Mouse (Mus musculus) G1E (cell line): ENCODE measurements around the gene Lzts2. TPM values are rescaled to one million over a fixed set of nuclear protein-coding genes. Genes with fewer than 3 reads are reported as not detected.

Experiments used
- ATAC-seq: 2 replicates; pipeline ENCODE4 v1.8.0; 2016; ENCODE audit warnings: mild to moderate bottlenecking; ENCODE audit not compliant: insufficient number of reproducible peaks, poor library complexity, low FRiP score, severe bottlenecking; ENCODE audit errors: extremely low read depth
- DNase-seq: peaks from one replicate; pipeline ENCODE4 v3.0.0; 2012; ENCODE audit warnings: low spot score
- H3K27me3 ChIP-seq: 2 replicates; pipeline ENCODE4 v1.6.1; 2012; ENCODE audit warnings: mild to moderate bottlenecking, low read length, inconsistent platforms; ENCODE audit not compliant: insufficient read depth
- H3K36me3 ChIP-seq: replicated peaks from 2 replicates; pipeline ENCODE3; 2012; ENCODE audit warnings: mild to moderate bottlenecking, inconsistent platforms
- H3K4me1 ChIP-seq: 2 replicates; pipeline ENCODE4 v1.6.1; 2012; ENCODE audit warnings: low read depth, low read length, inconsistent platforms, mixed read lengths; ENCODE audit not compliant: insufficient read depth
- H3K4me3 ChIP-seq: 2 replicates; pipeline ENCODE4 v1.5.1; 2012; ENCODE audit warnings: low read depth, mild to moderate bottlenecking, inconsistent platforms, low read length, moderate library complexity, mixed read lengths
- H3K9me3 ChIP-seq: replicated peaks from 2 replicates; pipeline ENCODE4 v1.6.1; 2012; ENCODE audit warnings: inconsistent platforms
- CTCF ChIP-seq: IDR thresholded peaks from 2 replicates; pipeline ENCODE4 v1.5.1; 2012; ENCODE audit warnings: low read depth, low read length, inconsistent platforms, mixed read lengths
- GATA1 ChIP-seq: IDR thresholded peaks from 2 replicates; pipeline ENCODE4 v1.6.1; 2012; ENCODE audit warnings: borderline replicate concordance, low read length, inconsistent platforms, mixed read lengths
- GATA2 ChIP-seq: IDR thresholded peaks from 2 replicates; pipeline ENCODE4 v1.6.1; 2012; ENCODE audit warnings: low read depth, low read length, inconsistent platforms, borderline replicate concordance
- POLR2AphosphoS5 ChIP-seq: IDR thresholded peaks from 2 replicates; pipeline ENCODE4 v1.6.1; 2012; ENCODE audit warnings: low read depth, low read length, inconsistent platforms; ENCODE audit not compliant: insufficient replicate concordance
- TAL1 ChIP-seq: conservative IDR thresholded peaks from 2 replicates; pipeline ENCODE4 v1.6.1; 2012; ENCODE audit warnings: low read depth, low read length, inconsistent platforms, mixed read lengths
- polyA plus RNA-seq: library from polyadenylated mRNA; stranded (reverse); fragments of >175 nt; gene quantifications from 2 replicates; pipeline ENCODE4 v1.2.3, GENCODE M21; 2012
- total RNA-seq, 2 experiments: library from RNA; stranded (forward) in 1 of 2; stranded (reverse) in 1 of 2; fragments of 200-1000 nt in 1 of 2; fragments of >200 nt in 1 of 2; fragmentation: Nextera tagmentation in 1 of 2; gene quantifications; 2 replicates each; pipeline ENCODE4 v1.2.3; 2014 to 2017

The Lzts2 gene
- total and polyA plus RNA-seq, 3 experiments: 21.7 to 122 (median 32.7) TPM

- no peak for DNase-seq
- ATAC-seq: no peak
- Histone ChIP-seq H3K4me1 (peaks cover 39% of the 10 kb centered on the region), H3K9me3 (no peaks in the 10 kb centered on the region), H3K27me3 (peaks cover 3% of the 10 kb centered on the region; the same call in 1 of the 2 replicates), H3K36me3 (peaks cover 53% of the 10 kb centered on the region), H3K4me3 (no peak overlapping the region)
- TF ChIP-seq POLR2AphosphoS5 (no peak), GATA2 (no peak)
These were observed 13.6 kb downstream of the Lzts2 start for GRCm38 (mm10) chr19:45027848-45028247.

DNA sequence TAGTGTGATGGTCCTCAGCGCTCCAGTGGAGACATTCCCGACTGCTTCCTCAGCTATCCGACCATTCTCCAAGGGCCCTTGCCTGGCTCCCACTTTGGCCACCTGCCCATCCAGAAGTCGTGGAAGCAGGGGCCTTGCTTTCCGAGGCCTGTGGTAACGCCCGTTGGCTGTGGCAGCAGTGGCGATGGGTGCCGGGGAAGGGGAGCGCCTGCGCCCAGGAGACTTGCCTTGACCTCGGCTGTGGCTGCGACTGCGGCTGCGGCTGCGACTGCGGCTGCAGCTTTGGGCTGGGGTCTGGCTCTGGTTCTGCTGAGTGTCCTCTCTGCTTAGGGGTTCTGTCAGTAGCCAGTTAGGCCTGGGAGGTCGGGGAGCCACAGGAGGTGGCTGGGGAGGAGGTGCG is 14.5 kb downstream of the Lzts2 start:
- ATAC-seq: no peak
- no peaks in the 10 kb centered on the region for H3K9me3 ChIP-seq
- peaks cover 35% of the 10 kb centered on the region for H3K4me1 ChIP-seq
- no peak overlapping the region for H3K4me3 ChIP-seq
- TF ChIP-seq POLR2AphosphoS5 (no peak), TAL1 (no peak), GATA2 (no peak), GATA1 (no peak), CTCF (no peak)
- no peak for DNase-seq
- H3K27me3 ChIP-seq: peaks cover 5% of the 10 kb centered on the region; the same call in 1 of the 2 replicates
- H3K36me3 ChIP-seq: peaks cover 47% of the 10 kb centered on the region

GRCm38 (mm10) chr19:45029571-45029970 is 15.4 kb downstream of the Lzts2 start:
- H3K9me3 ChIP-seq: no peaks in the 10 kb centered on the region
- H3K36me3 ChIP-seq: peaks cover 41% of the 10 kb centered on the region
- DNase-seq: no peak
- H3K27me3 ChIP-seq: peaks cover 5% of the 10 kb centered on the region; the same call in 1 of the 2 replicates
- H3K4me3 ChIP-seq: no peak overlapping the region
- ATAC-seq: no peak
- H3K4me1 ChIP-seq: peaks cover 31% of the 10 kb centered on the region
- TF ChIP-seq POLR2AphosphoS5: no peak
- no peak for TF ChIP-seq CTCF
- TF ChIP-seq GATA1: no peak

- ATAC-seq: no peak
- TF ChIP-seq CTCF (peak; percentile 83; the same call in 1 of the 2 replicates), TAL1 (no peak)
- DNase-seq: peak; percentile 59
- H3K9me3 ChIP-seq: no peaks in the 10 kb centered on the region
- peaks cover 5% of the 10 kb centered on the region; the same call in 1 of the 2 replicates for H3K27me3 ChIP-seq
- peaks cover 29% of the 10 kb centered on the region for H3K4me1 ChIP-seq
- peaks cover 36% of the 10 kb centered on the region for H3K36me3 ChIP-seq
- H3K4me3 ChIP-seq: no peak overlapping the region
These were observed 15.9 kb downstream of the Lzts2 start for GRCm38 (mm10) chr19:45030111-45030510.

DNA sequence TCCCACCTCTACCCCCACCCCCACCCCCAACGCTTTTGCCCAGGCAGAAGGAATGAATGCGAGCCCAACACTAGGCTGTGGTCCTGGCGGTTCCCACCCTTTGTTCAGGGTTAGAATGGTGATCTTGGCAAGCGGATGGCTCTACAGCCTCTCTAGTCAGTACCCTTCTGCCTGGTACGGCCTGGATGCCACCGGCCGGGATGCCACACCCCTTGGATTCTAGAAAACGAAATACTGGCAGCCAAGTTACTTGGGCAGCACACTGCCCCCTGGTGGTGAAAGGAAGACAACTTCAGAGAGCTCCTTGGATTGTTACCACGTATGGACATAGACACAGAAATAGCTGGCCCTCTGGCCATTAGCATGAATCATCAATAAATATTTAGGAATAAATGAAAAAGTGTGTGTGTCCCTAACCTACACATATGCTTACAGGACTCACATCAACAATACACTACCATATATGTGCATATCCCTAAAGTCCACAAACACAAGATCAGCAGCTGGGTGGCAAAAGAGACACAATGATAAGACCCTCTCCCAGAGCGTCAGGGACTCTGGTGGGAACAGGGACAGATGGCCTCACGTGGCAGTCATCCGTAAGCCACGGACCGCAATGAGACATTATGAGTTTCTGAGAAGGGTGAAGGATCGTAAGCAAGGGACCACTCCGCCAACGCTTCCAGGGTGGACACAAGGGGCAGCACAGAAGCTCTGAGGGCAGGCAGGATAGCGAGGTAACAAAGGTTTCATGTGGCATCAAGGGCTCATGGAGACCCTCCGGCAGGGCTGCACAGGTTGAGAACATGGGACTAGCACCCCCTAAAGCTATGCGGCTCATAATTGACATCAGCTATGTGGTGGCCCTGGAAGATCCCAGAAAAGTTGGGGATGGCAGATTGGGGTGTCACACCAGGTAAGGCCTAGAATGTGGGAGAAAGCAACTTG is 16.8 kb downstream of the Lzts2 start:
- TF ChIP-seq TAL1 (no peak), CTCF (peak; percentile 76; the same call in 1 of the 2 replicates)
- no peaks in the 10 kb centered on the region for H3K9me3 ChIP-seq
- DNase-seq: peak; percentile 53
- peaks cover 27% of the 10 kb centered on the region for H3K36me3 ChIP-seq
- peak overlapping the region; percentile 28; the same call in 1 of the 2 replicates for H3K4me3 ChIP-seq
- no peak for ATAC-seq
- peaks cover 15% of the 10 kb centered on the region for H3K27me3 ChIP-seq
- H3K4me1 ChIP-seq: peaks cover 29% of the 10 kb centered on the region

DNA sequence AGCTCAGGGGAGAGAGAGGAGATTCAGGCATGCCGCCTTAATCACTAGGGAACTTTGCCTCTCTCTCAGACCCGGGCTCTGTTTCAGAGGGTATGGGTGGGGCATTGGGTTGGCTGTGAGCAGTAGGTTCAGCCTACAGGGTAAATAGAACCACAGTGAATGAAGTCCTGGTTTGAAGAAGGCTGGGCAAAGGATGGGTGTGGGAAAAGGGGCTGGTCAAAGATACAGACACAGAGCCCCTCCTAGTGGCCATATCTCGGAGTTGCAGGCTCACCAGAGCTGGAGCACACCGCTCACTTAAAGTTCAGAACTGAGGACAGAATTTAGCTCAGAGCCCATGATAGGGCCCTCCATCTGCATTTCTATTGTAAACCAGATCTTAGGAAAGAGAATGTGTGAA is 17.6 kb downstream of the Lzts2 start:
- peaks cover 19% of the 10 kb centered on the region for H3K36me3 ChIP-seq
- H3K27me3 ChIP-seq: peaks cover 22% of the 10 kb centered on the region
- TF ChIP-seq CTCF: peak; percentile 28; the same call in 1 of the 2 replicates
- TF ChIP-seq GATA2: no peak
- ATAC-seq (no peak), DNase-seq (no peak)
- H3K4me3 ChIP-seq: no peak overlapping the region
- H3K9me3 ChIP-seq: no peaks in the 10 kb centered on the region
- peaks cover 31% of the 10 kb centered on the region for H3K4me1 ChIP-seq

DNA sequence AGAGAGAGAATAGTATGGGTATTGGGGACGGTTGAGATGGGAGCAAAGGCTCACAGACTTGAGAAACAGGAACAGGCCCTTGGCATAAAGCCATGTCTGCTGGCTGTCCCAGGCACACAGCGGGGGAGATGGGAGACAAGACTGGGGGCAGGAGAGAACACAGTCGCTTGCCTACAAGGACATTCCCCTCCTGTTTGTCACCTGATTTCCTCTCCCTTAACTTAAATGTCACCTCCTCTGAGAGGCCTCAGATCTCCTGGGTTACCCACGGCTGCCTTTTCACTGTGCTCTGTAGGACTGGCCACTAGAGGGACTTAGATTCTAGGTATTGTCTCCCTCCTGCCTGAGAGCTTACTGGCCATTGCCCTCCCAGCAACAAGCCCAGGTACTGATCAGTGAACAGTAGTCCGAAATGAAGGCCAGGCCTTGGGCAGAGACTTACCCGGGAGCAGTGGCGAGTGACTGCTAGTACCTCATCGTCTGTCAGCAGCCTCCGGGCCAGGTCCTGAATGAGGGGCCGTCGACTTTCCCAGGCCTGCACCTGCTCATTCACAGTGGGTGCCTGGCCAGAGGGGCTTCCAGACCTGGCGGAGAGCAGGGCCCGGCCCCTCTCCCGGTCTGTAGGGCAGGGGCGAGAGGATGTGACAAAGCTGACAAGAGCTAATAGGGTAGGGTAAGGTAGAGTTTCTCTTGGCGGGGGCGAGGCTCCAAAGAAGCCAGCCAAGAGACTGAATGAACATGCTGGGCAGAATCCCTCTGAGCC is 18.5 kb downstream of the Lzts2 start:
- Histone ChIP-seq H3K9me3 (no peaks in the 10 kb centered on the region), H3K27me3 (peaks cover 26% of the 10 kb centered on the region), H3K4me3 (no peak overlapping the region), H3K36me3 (peaks cover 11% of the 10 kb centered on the region), H3K4me1 (peaks cover 40% of the 10 kb centered on the region)
- no peak for TF ChIP-seq POLR2AphosphoS5
- no peak for TF ChIP-seq GATA2
- TF ChIP-seq GATA1: no peak
- no peak for TF ChIP-seq CTCF
- ATAC-seq (no peak), DNase-seq (no peak)
